Mouse (Mus musculus): ENCODE results near the gene Als2cr12.
"Not testable (repeated sequence)": the region's sequence is repeated elsewhere in the genome, so short reads cannot be mapped to it uniquely, and the experiment has no call there.

Als2cr12 gene

DNA sequence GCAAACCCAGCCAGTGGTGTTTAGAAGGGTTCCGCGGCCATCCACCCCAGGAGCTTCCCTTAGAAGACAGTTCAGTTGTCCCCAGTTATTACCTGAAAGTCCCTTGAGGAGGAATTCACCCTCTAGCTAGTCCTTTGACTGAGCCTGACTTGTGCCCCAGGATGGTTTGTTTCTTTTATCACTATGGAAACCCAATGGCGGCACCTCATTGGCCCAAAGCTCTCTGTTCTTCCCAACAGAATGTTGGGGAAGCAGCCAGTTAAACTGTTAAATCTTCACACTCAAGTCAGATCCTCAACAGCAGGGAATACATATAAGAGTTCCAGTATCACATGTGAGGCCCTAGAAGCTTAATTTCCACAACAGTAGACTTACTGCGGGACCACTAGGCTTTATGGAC lies at the start of gene Als2cr12:
Als2cr12 (minus strand) TSS at position 180 of the 400 bp plus-strand sequence.
- DNase-seq (ENCODE audit: low read depth, low spot score) = not testable (repeated sequence)

DNA sequence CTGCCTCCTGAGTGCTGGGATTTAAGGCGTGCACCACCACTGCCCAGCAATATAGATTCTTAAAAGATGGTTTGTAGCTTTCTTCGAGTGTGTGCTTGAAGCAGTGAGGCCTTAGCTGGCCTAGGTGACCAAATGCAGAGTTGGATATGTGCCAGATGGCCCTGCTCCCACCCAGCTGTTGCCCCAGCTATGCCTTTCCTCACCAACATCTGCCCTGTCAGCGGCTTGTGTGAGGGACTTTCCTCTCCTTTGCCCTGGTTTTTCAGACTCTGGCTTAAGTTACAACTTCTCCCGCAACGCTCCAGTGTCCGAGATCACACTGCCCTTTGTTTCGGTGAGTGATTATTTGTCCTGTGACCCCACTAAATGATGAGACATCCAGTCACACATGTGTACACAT lies 48.9 kb upstream of the Als2cr12 start:
- DNase-seq (ENCODE audit: low read depth, low spot score) = no peak

DNA sequence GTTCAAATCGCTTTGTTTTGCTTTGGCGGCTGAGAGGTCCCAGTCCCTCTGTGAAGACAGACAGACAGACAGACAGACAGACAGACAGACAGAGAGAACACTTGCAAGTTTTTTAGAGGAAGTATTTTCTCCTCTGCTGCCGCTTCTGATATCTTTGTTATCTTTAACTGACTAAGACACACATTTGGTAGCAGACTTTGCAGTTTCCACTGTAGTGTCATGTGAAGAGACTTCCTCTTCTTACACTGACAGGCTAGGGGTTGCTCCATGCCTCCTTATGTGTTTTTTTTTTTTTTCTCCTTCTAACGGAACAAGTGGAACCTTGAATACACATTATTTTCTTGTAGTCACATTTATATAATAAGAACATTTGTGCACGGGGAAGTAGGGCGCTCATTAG lies 47.5 kb upstream of the Als2cr12 start:
- DNase-seq (ENCODE audit: low read depth, low spot score) = no peak

DNA sequence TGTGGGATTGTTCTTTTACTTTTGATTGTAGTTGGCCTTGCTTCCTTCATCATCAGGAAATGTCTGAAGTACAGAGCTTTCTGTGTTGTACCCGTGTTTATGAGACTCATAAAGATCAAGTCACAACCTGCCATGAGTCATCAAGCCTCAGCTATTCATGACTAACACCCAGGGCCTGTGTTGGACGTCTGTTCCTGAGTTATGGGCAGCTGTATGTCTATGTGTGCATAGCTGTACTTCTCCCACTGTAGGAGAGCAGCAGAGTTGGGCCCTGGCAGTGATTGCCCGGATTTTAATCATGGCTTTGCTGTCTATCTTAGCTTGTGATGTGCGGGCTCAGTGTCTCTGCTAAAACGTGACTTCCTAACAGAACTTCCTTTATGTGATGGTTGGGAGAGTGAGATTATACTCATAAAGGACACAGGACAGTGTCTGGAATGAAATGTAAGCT lies 46.8 kb upstream of the Als2cr12 start:
- DNase-seq (ENCODE audit: low read depth, low spot score) = no peak

DNA sequence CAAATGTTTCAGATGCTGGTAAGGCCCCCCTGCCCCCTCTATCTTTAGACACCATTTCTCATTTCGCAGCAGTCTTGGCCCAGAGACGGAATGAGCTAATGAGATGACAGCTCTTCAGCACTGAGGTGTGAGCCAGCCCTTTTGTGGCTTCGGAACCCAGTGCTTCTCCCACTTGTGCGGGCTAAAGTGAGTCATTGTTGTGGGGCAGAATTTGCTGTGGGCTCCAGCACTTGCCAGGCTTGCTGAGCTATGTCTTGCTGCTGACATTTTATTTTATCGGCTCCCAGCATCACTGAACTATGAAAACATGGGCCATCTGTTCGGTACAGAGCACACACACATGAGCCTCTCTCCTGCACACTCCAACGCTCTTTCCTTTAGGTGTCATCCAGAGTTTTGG lies 43.7 kb upstream of the Als2cr12 start:
- DNase-seq (ENCODE audit: low read depth, low spot score) = no peak

DNA sequence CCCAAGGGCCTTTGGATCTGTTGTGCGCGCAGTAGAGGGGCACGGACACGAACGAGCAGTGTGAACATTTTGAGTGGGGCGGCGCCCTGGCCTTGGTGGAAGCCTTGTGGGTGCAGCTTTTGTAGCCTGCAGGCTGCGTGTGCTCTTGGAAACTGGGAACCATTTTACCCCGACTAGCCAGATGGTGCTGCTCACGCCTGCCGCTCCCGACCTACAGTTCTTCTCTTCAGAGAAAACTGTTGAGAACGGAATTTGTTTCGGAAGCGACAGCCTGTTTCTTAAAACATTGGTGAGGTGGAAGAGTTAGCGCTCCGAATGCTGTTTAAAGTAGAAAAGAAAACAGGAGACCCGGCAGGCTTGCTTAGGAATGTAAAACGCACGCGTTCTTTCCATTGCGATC lies 41.2 kb upstream of the Als2cr12 start:
- DNase-seq (ENCODE audit: low read depth, low spot score) = no peak

DNA sequence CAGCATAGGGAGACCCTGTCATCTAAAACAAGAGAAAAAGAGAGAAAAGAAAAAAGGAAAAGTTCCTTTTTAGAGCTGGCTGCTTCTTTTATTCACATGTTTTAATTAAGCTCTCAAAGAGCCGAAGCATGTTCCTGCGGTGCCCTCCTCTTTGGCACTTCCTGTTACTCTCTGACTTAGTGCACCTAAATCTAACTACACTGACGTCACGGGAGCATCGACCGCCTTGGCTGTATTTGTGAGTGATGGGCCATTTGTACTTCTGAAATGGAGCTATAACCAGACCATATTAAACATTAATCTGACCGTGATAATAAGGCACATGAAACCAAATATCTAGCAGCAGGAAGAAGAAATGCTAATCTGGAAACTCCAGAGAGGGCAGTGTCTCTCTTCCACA lies 40.2 kb upstream of the Als2cr12 start:
- no peak for DNase-seq (ENCODE audit: low read depth, low spot score)

DNA sequence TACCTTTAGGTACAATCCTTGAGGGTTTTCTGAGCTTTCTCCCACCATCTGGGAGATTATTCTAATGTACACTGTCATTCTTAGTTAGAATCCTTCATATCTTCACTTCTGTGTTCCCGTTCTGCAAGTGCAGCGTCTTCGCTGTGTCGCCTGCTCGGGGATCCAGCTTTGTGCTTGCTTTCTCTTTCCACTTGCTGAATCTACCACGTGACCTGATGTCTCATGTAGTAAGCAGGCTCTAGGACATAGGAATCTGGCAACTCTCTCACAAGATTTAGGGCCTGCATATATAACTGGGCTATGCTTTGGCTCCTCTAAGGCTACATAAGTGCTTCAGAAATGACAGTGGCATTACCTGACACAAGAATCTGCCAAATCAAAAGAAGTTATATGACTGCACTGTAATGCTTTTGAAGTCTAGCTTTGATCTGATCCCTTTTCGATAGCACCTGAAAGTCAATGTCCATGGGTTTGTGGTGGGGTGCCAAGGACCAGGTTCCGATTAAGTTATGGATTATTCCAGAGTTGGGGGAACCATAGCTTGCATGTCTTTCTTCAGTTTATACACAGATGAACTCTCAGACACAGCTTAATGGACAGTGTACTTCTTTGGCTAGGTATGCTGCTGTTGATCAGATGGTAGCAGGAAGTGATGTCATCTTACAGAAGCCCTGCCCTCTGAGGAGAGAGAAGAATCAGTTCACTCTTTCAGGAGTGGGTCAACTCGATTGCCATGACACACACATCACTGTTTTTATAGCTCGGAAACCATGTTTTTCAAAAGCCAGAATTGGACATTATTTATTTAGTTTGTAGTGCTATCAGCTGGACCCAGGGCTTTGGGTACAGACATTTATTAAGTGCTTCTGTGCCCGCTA lies 38.5 kb upstream of the Als2cr12 start:
- no peak for DNase-seq (ENCODE audit: low read depth, low spot score)

DNA sequence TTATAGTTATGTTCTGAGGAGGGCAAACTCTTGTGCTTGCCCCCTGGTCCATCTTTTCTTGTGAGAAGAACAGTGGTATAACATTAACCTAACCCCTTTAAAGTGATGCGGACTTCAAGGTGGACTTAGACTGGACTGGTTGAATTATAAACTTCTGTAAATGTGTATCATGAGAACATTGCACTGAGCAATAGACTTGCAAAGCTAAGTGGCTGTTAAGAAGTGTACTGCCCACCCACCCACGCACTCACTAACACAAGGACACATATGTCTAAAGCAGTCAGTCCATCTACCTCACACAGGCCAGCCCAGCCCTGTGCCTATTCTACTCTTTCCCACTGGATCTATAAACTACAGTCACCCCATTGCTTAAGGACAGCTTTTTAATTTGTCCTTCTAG lies 37.8 kb upstream of the Als2cr12 start:
- no peak for DNase-seq (ENCODE audit: low read depth, low spot score)

DNA sequence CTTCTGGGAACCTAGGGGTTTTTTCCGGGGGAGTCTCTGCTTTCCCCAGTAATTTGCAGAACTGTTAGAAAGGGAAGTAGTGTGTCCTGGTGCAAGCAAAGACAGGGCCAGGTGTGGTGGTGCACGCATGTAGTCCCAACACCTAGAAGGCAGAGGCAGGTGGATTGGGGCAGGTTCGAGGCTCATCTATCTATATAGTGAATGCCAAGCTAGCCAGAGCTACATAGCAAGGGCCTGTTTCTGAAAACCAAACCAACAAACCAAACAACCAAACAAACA lies 32.7 kb upstream of the Als2cr12 start:
- DNase-seq (ENCODE audit: low read depth, low spot score) = no peak

DNA sequence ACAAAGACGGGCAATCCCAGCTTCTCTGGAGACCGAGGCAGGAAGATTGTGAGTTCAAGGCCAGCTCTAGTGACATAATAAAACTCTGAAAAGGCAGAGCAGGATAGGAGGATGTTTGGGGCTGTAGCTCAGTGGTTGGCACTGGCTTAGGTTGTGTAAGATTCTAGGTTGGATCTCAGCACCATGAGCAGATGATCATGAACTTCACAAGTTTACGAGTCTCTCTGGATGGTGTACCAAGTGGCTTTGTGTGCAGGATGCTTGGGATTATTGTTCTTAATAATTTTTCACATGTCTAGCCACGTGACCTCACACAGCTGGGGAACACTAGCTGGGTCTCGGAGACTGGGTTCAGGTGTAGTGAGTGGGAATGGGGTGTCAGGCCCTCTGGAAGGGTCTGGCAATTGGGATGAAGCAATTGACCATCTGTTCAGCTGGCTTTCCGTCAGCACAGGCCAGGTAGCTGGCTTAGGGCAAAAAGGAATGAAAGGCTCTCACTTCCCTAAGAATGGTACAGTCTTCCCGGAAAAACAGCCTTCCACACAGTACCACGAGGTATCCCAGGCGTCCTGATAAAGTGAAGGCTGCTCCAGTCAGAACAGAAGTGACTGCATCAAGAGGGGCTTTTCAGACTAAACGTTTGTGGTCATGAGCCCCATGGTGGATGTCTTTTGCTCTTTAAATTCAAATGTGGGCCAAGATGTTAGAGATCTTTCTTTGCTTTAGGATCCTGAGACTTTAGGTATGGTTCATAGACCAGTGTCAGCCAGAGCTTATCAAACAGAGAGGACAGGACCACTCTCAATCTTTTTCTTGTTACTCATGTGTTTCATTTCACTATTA lies 32.2 kb upstream of the Als2cr12 start:
- no peak for DNase-seq (ENCODE audit: low read depth, low spot score)

DNA sequence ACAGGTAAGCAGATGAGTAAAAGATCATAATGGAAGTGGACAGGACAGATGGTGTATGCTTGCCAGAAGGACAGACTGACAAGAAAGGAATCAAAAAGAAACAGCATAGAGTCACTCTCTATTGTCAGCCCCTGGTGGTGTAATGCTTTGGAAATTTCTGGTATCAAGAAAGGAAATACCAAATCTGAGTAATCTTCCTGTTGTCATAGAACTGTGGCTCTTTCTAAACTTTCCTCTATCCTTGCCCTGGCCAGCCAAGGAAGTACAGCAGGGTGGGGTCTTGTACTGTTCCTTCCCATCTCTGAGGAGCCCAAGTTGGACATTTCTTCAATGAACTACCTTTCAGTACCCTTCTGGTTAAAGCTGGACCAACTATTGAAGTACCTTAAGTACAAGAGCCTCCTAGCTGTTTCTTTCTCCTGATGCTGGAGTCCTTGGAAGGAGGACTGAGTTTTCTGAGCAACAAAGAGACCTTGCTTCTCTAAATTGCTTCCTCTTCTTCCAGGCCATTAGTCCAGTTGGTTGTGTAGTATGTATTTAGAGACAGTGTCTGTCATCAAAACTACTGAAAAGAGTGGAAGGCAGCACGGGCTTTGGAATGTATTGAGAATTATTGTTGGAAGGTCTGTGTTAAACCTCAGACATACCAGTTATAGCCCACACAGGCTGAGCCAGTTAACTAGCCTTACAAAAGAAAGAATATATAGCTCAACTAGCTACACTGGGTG lies 31.4 kb upstream of the Als2cr12 start:
- DNase-seq (ENCODE audit: low read depth, low spot score) = no peak

DNA sequence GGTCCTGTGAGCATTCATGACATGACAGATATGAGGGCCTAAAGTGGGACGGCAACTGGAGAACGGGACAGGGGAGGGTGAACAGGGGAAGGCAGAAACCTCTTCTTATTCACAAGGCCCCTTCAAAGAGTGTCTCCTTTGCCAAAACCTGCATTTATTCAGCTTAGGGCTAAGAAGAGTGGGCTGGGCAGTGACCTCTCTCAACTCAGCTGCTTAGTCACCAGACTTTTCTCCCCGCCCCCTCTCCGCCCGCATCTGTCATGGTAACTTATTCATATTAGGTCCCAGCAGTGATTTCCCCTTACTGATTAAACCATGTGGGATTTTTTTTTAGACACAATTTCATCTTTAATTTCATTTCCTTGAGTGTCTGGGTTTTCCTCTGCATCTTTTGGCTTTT lies 30.0 kb upstream of the Als2cr12 start:
- no peak for DNase-seq (ENCODE audit: low read depth, low spot score)

DNA sequence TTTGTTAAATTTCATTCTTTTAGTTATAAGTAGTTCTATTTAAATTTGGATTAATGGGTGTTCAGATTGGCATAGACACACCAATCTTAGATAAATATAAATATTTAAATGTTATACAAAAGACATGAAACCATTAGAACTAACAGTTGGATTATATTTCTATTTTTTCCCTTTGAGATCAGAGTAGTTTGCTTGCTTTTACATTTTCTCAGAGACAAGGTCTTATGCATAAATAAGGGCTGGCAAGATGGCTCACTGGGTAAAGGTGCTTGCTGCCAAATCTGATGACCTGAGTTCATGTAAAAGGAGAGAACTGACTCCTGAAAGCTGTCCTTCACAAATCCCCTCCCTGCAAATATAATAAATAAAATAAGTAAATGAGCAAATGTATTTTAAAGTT lies 29.3 kb upstream of the Als2cr12 start:
- DNase-seq (ENCODE audit: low read depth, low spot score) = no peak

DNA sequence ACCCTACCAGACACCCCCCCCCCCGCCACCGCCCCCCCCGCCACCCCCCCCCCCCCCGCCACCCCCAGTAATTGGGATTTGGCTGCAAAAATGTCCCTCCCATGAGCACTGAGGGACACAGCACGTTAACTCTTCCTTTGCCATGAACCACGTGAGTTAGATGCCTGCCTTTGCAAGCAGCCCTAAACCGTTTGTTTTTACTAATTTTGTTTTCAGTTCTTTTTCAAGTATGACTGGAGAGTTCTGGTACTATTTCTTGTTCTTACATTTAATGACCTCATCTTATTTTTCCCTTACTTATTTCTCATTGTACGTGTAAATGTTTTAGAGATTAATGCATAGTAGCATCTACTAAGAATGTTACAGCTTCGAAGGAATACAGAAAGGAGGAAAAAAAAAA lies 28.7 kb upstream of the Als2cr12 start:
- no peak for DNase-seq (ENCODE audit: low read depth, low spot score)

DNA sequence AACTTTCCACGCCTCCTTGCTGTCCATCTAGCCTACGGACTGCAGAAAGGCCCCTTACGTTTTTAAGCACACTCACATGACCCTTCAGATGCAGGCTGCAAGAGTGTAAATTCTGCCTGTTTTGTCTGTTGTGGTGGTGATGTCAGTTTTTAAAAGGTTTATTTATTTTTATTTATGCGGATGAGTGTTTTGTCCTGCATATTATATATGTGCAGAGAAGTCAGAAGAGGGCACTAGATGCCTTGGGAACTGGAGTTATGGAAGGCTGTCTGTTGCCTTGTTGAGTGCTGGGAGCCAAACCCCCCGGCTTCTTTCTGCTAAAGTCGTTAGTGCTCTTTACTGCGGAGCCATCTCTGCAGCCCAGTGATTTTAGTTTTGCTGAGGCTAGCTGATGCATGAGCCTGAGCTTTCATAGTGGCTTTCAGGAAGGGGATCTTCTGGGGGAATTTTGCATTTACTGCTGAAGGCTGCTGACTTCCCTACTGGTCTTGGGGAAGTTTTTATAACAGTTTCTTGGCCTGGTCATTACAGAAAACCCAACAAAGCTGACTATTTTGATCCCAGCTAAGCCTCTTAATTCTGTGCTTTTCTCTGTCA lies 28.1 kb upstream of the Als2cr12 start:
- DNase-seq (ENCODE audit: low read depth, low spot score) = no peak

DNA sequence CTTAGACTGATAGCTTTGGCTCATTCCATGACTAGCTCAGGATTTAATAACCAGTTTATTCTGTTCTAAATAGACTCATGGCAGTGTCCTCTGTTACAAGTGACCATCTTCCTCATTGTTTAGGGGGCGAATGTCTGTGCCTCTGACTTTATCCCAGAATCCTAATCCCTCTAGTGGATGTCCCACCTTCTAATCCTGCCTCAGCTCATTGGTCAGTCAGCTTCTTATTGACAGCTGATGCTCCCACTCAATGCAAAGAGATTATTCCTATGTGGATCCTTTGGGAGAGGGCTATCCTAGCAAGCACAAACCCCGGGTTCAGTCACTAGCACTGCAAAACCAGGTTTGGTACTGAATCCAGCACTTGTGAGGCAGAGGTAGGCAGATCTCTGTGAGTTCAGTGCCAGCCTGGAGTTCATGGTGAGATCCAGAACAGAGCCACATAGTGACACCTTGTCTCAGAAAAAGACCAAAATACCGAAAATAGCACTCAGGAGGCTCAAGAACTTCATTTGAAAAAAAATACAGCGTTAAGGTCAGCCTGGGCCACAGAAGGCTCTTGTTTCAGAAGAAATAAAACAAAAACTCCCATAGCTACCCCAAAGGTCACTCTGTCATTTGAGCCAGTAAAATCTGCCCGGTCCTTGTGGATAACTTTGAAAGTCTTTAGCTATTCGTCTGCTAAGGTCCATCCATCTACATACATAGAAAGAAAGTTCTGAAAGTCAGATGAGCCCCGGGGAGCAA lies 27.4 kb upstream of the Als2cr12 start:
- no peak for DNase-seq (ENCODE audit: low read depth, low spot score)

DNA sequence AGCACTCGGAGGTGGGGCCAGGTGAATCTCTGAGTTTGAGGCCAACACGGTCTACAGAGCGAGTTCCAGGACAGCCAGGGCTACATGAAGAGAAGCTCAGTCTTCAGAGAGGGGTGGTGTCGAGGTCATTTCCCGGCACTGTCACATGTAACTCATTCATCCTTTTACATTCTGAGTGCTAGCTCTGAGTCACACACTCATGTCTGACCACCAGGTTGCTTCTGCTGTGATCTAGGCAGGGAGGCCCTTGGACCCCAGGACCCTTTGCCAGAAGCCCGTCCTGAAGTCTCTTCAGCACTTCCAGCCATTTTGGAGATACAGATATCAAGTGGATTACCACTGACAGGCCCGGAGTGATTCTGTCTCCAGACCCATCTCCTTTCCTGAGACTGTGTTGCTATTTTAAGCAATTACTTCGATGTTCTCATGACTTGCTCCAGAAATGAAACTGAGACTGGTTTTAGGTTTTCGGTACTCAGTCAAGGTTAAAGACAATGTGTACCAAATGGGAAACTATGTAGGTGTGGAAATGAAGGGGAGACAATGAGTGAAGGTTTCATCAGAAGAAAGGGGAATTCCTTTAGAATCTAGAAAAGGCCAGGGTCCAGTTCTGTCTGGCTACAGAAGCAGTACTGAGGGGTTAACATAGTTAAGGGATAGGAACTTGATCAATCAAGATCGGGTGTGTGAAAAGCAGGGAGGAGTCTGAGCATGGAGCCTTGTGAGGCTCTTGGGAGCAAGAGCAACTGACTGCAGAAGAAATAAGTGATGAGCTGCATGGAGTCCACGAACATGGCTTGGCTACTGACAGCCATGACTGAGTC lies 26.5 kb upstream of the Als2cr12 start:
- no peak for DNase-seq (ENCODE audit: low read depth, low spot score)

DNA sequence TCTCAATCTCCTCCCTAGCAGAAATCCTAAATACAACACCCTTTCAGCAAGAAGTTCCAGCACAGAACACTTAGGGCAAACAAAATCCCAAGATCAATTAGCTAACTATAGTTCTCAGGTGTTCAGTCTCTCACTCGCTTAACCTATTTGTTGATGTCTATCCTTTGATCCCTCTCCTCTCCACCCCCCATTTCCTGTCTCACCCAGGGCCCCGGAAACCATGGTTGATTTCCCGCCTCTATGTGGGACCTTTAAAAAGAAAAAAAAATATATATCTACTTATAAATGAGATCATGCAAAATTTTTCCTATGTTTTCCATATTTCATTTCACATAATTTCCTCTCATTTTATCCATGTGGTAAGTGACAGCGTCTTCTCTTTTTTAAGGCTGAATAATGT lies 25.2 kb upstream of the Als2cr12 start:
- DNase-seq (ENCODE audit: low read depth, low spot score) = no peak

DNA sequence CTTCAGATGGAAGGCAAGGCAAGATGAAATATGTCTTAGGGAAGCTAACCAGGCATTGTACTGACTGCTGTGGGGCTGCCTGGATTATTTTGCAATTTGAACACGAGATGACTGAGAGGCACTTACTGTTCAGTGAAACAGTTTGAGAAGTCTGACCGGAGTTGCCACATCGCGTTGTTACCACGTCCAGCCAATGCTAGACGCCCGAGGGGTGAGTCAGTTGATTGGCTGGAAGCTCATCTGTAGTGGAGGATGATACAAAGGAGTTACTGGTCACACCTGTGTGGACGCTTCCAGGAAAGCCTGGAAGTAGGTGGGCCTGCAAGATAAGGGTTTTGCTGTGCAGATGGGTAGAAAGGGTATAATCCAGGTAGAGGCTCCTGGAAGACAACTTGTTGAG lies 24.3 kb upstream of the Als2cr12 start:
- DNase-seq (ENCODE audit: low read depth, low spot score) = no peak
